Mouse (Mus musculus) mouse trophoblast stem cell (cell line): ENCODE measurements around the gene Camk2d.

Experiments used
- in situ Hi-C, 2 experiments: fragments of 300-500 bp; cut with MseI, MboI; formaldehyde crosslinking; loops; 2 replicates in 1 of 2; 3 replicates in 1 of 2; pipeline ENCODE4 v1.15.1; 2025

The Camk2d gene

DNA sequence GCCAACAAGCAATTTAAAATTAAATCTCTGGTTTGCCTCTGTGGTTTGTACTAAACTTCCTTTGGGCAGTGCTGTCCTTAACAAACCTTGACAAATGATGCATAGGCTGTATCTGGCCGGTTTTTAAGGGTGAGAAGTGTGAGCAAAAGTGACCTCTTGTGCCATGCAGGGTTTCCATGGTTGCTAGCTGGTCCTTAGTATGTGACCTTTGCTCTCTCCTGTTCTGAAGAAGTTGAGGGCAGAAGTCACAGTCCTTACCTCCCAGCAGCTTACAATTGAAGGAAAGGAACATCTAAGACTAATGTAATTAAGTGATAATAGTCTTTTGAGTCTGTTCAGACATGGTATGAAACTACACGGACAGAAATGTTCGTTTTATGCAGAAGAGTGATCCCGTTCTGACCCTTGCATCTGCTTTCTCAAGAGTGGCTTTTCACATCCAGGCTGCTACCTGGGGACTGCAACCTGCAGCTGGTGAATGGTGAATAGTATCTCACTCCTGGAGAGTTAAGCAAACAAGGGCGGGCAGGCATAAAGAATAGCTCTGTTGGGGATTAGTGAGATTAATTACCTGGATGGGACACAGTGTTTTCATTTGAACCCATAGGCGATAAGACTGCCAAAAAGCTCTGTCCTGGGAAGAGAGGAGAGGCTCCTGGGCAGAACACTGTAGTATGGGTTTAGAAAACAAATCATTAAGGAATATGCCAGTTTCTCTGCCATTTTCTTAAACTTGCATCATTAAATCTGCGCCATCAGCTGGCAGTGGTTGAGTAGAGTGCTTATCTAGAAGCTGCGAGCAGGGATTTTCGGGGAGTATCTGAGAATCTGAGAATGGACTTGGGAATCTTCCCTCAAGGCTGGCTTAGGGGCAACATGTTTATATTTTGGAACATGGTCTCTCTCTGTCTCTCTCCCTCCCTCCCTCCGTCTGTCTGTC is 47.2 kb downstream of the Camk2d start:
- in situ Hi-C loops: no loop called here

GRCm38 (mm10) chr3:126650332-126650731 is 54.2 kb downstream of the Camk2d start:
- in situ Hi-C loops: no loop called here

DNA sequence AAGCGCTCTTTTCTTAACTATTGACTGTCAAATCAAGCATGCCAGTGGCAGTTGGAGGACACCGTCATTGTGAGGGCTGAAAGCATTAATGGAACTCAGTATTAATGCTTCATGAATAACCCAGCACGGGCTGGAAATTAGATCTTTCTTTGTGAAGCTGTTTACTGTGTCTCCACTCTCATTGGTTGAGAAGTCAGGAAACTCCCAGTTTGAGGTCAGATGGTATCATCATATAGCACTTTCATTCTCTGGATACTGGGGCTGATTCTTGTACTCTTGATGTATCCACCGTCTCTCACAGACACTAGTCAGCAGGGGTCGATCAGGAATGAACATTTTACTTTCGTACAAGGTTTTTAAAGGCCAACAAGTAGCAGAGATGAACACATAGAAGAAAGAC is 54.6 kb downstream of the Camk2d start:
- in situ Hi-C loops: no loop called here

DNA sequence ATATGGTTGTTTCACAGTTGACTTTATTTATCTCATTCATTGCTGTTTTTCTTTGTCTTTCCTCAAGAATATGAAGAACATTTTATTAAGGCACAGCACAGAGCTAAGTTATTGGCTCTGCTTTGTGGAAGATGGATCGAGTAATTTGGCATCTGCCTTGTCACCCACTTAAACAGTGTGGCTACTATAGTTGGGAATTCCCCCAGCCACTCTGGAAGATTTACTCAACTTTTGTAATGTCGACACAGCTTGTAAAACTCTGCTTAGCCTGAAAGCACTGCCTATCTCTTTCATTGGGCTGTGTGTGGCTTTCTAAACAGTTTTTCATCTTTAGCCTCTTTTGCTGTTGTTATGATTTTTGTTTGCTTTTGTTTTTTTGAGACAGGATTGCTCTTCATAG is 56.3 kb downstream of the Camk2d start:
- in situ Hi-C loops: no loop called here

GRCm38 (mm10) chr3:126653118-126653517 is 57.0 kb downstream of the Camk2d start:
- in situ Hi-C loops: no loop called here

DNA sequence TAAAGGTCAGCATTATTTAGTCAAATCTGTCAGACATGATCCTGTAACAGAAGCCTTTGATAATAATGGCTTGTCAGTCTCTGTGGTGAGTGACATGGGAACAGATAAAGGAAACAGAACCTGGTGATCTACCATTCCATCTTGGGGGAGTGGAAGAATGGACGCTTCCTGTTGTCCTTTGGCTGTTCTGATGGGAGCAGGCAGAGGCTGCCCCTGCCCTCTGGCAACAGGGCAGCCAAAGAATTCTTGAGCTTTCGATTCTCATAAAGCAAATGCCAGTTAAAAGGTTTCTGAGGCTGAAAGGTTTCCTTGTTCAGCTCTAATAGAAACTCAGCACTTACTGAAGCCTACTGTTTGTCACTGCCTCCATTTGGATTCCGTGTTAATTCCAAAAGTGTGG is 60.1 kb downstream of the Camk2d start:
- in situ Hi-C loops: no loop called here

DNA sequence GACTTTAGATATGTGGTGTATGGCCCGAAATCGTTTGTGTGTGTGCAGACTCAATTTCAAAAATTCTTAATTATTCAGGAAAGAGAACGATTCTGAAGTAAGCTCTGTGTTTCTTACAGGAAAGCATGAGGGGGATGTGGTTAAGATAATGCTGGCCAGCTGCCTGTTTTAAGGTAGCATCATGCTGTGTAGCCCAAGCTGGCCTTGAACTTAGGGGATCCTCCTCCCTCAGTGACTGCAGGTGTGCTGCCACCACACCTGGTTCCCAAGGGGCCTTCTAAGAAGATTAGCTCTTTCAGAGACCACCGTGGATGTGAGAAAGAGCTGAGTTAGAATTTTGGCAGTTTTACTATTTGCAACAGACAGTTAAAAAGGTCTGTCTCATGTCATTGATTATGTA is 61.8 kb downstream of the Camk2d start:
- in situ Hi-C loops: no loop called here

- in situ Hi-C loops: no loop called here
Measured at GRCm38 (mm10) chr3:126658791-126659190, 62.7 kb downstream of the Camk2d start.

GRCm38 (mm10) chr3:126659235-126659634 is 63.1 kb downstream of the Camk2d start:
- in situ Hi-C loops: no loop called here

GRCm38 (mm10) chr3:126659832-126660564 is 63.9 kb downstream of the Camk2d start:
- in situ Hi-C loops: no loop called here

- in situ Hi-C loops: no loop called here
Measured at GRCm38 (mm10) chr3:126660575-126660974, 64.5 kb downstream of the Camk2d start.

- in situ Hi-C loops: no loop called here
Measured at GRCm38 (mm10) chr3:126660986-126661385, 64.9 kb downstream of the Camk2d start.

GRCm38 (mm10) chr3:126661920-126662319 is 65.8 kb downstream of the Camk2d start:
- in situ Hi-C loops: no loop called here

- in situ Hi-C loops: no loop called here
Measured at GRCm38 (mm10) chr3:126663436-126663835, 67.3 kb downstream of the Camk2d start.

GRCm38 (mm10) chr3:126665866-126666265 is 69.8 kb downstream of the Camk2d start:
- in situ Hi-C loops: no loop called here

DNA sequence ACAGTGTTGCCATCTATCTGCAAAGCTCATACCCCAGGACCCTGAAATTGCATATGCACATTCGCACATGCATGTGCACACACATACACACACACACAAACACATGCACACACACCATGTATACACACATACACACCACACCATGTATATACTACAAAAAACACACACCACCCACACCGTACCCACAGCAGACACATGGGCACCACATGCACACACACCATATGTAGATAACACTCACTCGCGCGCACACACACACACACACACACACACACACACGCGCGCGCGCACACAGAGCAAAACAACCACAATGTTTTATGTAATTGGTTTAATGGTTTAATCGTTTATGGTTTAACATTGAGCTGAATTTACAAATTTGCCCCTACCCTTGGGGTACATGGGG is 70.9 kb downstream of the Camk2d start:
- in situ Hi-C loops: no loop called here

- in situ Hi-C loops: no loop called here
Measured at GRCm38 (mm10) chr3:126667451-126667850, 71.3 kb downstream of the Camk2d start.

DNA sequence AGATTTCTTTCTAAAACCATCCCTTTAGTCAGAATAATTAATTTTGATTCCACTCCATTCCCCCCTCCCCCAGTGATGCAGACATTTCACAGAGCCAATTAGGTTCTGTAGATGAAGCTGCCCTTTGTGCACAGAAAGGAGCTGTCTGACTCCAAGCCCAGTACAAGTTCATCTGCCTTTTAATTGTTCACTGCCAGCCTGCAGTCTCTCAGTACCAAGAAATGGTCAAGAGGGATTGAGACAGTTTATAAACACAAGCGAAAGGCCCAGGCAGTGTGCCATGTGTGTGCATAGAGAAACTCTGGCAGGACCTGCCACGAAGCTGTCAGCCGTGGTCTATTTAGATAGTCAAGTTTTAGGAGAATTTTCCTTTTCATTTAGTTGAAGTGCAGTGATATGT is 72.0 kb downstream of the Camk2d start:
- in situ Hi-C loops: no loop called here

GRCm38 (mm10) chr3:126668692-126669091 is 72.6 kb downstream of the Camk2d start:
- in situ Hi-C loops: no loop called here

DNA sequence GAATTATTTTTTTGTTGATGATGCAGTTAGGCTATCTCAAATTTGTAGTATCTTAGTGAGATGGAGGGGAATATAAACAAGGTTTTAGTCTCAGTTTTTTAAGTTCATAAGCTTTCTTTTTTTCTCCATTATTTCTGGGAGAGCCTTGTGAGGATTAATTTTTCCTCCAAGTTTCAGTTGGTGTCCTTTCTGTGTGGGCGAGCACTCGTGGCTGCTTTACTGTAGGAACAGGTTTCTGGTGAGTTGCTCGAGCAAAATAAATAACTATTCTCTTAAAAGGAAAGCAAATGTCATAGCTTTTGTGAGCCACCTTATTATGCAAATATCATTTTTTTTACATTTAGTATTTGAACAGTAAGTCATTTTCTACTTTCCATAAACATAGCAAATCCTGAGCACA is 74.3 kb downstream of the Camk2d start:
- in situ Hi-C loops: no loop called here

GRCm38 (mm10) chr3:126671292-126671691 is 75.2 kb downstream of the Camk2d start:
- in situ Hi-C loops: no loop called here

- in situ Hi-C loops: no loop called here
Measured at GRCm38 (mm10) chr3:126681051-126681450, 84.9 kb downstream of the Camk2d start.

DNA sequence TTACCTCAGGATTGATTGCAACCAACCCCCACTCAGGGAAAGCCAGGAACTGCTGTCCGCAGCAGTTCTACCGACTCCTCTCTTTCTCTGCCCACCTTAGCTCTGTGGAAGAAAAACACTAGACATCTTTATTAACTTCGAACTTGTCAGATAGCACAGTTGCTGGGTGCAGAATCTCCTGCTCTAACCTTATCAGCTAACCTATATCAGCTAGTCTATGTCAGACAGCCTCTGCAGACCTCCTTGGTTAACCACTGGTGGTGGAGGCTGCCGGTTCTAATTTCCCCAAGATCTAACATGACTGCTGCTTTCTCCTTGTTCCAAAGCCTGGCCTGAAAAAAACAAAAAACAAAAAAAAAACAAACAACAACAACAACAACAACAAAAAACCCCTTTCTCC is 85.9 kb downstream of the Camk2d start:
- in situ Hi-C loops: no loop called here
